17 mouse cellular contexts compared by ENCODE assay signal in genomic region chr10:93742097-93742446, GRCm38 (mm10).
A peak's percentile ranks its signal among the peaks of the same experiment; 100 is the strongest.
DNase-seq lines count a peak whose midpoint lies in the region; ATAC-seq and TF ChIP-seq lines count a peak whose summit lies in the region.
"Had no signal": no experiment of that assay in that cellular context is flagged by ENCODE, and none has a peak within 500 bp of the region (broad histone marks: within the 10 kb centered on the region; RNA-seq: fewer than 3 reads in every experiment).

No protein-coding gene starts in this region.

- no peak for TF ChIP-seq CTCF in midbrain, postnatal 0 days (IDR thresholded peaks at IDR 0.05)

- H3K27ac ChIP-seq in hindbrain, embryonic 13.5 days, result peak overlapping the region; percentile 27; the same call in 1 of the 2 replicates
- H3K27ac ChIP-seq in hindbrain, embryonic 16.5 days (ENCODE audit: low read depth, low read length), result no peak overlapping the region
- H3K27ac ChIP-seq in midbrain, embryonic 13.5 days, result 0 out of 2 replicates have a peak overlapping the region, but pooled peaks have one; percentile 1
- no peak overlapping the region for H3K27ac ChIP-seq in midbrain, postnatal 0 days (ENCODE audit: low read depth, low read length)
- peak overlapping the region; percentile 48 for H3K27ac ChIP-seq in embryonic facial prominence, embryonic 14.5 days (replicated peaks; ENCODE audit: low read depth, low read length)
- H3K27ac ChIP-seq: heart, embryonic 13.5 days; hindbrain, embryonic 15.5 days had no signal

- H3K36me3 ChIP-seq in hindbrain, embryonic 13.5 days, result peaks cover 5% of the 10 kb centered on the region; the same call in 1 of the 2 replicates
- H3K36me3 ChIP-seq in hindbrain, embryonic 16.5 days (ENCODE audit: control insufficient read depth, insufficient read depth, low read length), result no peaks in the 10 kb centered on the region
- peaks cover 26% of the 10 kb centered on the region for H3K36me3 ChIP-seq in midbrain, embryonic 13.5 days
- no peaks in the 10 kb centered on the region for H3K36me3 ChIP-seq in midbrain, postnatal 0 days (ENCODE audit: insufficient read depth, low read length)
- no peaks in the 10 kb centered on the region for H3K36me3 ChIP-seq in embryonic facial prominence, embryonic 14.5 days (ENCODE audit: control insufficient read depth, insufficient read depth, low read length)
- H3K36me3 ChIP-seq: heart, embryonic 13.5 days; hindbrain, embryonic 15.5 days had no signal

- H3K4me1 ChIP-seq in hindbrain, embryonic 13.5 days (replicated peaks), result peaks cover 3% of the 10 kb centered on the region; the same call in 1 of the 2 replicates
- H3K4me1 ChIP-seq in hindbrain, embryonic 16.5 days (ENCODE audit: control insufficient read depth, insufficient read depth, low read depth, low read length), result no peaks in the 10 kb centered on the region
- H3K4me1 ChIP-seq in midbrain, embryonic 13.5 days (replicated peaks), result peaks cover 6% of the 10 kb centered on the region; the same call in 1 of the 2 replicates
- H3K4me1 ChIP-seq in midbrain, postnatal 0 days (ENCODE audit: insufficient read depth, low read length), result no peaks in the 10 kb centered on the region
- 0 out of 2 replicates have a peak, but pooled peaks cover 5% of the 10 kb centered on the region for H3K4me1 ChIP-seq in embryonic facial prominence, embryonic 14.5 days (ENCODE audit: control insufficient read depth, insufficient read depth, low read length)

- no peak overlapping the region for H3K9ac ChIP-seq in hindbrain, embryonic 13.5 days
- no peak overlapping the region for H3K9ac ChIP-seq in hindbrain, embryonic 16.5 days (ENCODE audit: low read depth, low read length)
- no peak overlapping the region for H3K9ac ChIP-seq in midbrain, embryonic 13.5 days (replicated peaks)
- no peak overlapping the region for H3K9ac ChIP-seq in midbrain, postnatal 0 days (replicated peaks; ENCODE audit: low read length, poor library complexity, severe bottlenecking)
- H3K9ac ChIP-seq in embryonic facial prominence, embryonic 14.5 days (ENCODE audit: low read depth, low read length), result no peak overlapping the region
- H3K9ac ChIP-seq: heart, embryonic 13.5 days; hindbrain, embryonic 15.5 days had no signal

- no peaks in the 10 kb centered on the region for H3K27me3 ChIP-seq in hindbrain, embryonic 13.5 days
- no peaks in the 10 kb centered on the region for H3K27me3 ChIP-seq in hindbrain, embryonic 16.5 days (replicated peaks; ENCODE audit: control insufficient read depth, insufficient read depth, low read length)
- no peaks in the 10 kb centered on the region for H3K27me3 ChIP-seq in midbrain, embryonic 13.5 days
- H3K27me3 ChIP-seq in midbrain, postnatal 0 days (ENCODE audit: insufficient read depth, low read length), result no peaks in the 10 kb centered on the region
- no peaks in the 10 kb centered on the region for H3K27me3 ChIP-seq in embryonic facial prominence, embryonic 14.5 days (replicated peaks; ENCODE audit: control insufficient read depth, insufficient read depth, low read length)
- H3K27me3 ChIP-seq: CH12.LX; heart, embryonic 13.5 days; hindbrain, embryonic 15.5 days; Patski had no signal

- no peak overlapping the region for H3K4me2 ChIP-seq in hindbrain, embryonic 13.5 days
- no peak overlapping the region for H3K4me2 ChIP-seq in hindbrain, embryonic 16.5 days (ENCODE audit: low read length)
- no peak overlapping the region for H3K4me2 ChIP-seq in midbrain, embryonic 13.5 days (replicated peaks)
- H3K4me2 ChIP-seq in midbrain, postnatal 0 days (ENCODE audit: low read depth, low read length, poor library complexity, severe bottlenecking), result no peak overlapping the region
- H3K4me2 ChIP-seq in embryonic facial prominence, embryonic 14.5 days (ENCODE audit: low read depth, low read length), result no peak overlapping the region
- H3K4me2 ChIP-seq: heart, embryonic 13.5 days; hindbrain, embryonic 15.5 days had no signal

- WGBS in hindbrain, embryonic 13.5 days, result 75% methylated on average over 3 of the region's 3 CpGs
- WGBS in hindbrain, embryonic 16.5 days, result 73% methylated on average over 3 of the region's 3 CpGs
- 77% methylated on average over 3 of the region's 3 CpGs for WGBS in midbrain, embryonic 13.5 days
- 74% methylated on average over 3 of the region's 3 CpGs for WGBS in midbrain, postnatal 0 days
- WGBS in embryonic facial prominence, embryonic 14.5 days, result 62% methylated on average over 3 of the region's 3 CpGs

- no peak overlapping the region for H3K4me3 ChIP-seq in hindbrain, embryonic 13.5 days
- no peak overlapping the region for H3K4me3 ChIP-seq in hindbrain, embryonic 16.5 days (ENCODE audit: low read length)
- no peak overlapping the region for H3K4me3 ChIP-seq in midbrain, embryonic 13.5 days (replicated peaks)
- no peak overlapping the region for H3K4me3 ChIP-seq in midbrain, postnatal 0 days (ENCODE audit: low read depth, low read length)
- H3K4me3 ChIP-seq in embryonic facial prominence, embryonic 14.5 days (ENCODE audit: low read depth, low read length), result no peak overlapping the region
- H3K4me3 ChIP-seq: heart, embryonic 13.5 days; hindbrain, embryonic 15.5 days had no signal

- H3K9me3 ChIP-seq in hindbrain, embryonic 13.5 days, result no peaks in the 10 kb centered on the region
- H3K9me3 ChIP-seq in hindbrain, embryonic 16.5 days (ENCODE audit: control insufficient read depth, low read length), result no peaks in the 10 kb centered on the region
- no peaks in the 10 kb centered on the region for H3K9me3 ChIP-seq in midbrain, embryonic 13.5 days
- no peaks in the 10 kb centered on the region for H3K9me3 ChIP-seq in midbrain, postnatal 0 days (ENCODE audit: low read length)
- H3K9me3 ChIP-seq in embryonic facial prominence, embryonic 14.5 days (ENCODE audit: control insufficient read depth, low read length), result no peaks in the 10 kb centered on the region
- H3K9me3 ChIP-seq: heart, embryonic 13.5 days; hindbrain, embryonic 15.5 days had no signal

- no peak for ATAC-seq in hindbrain, embryonic 13.5 days (ENCODE audit: low FRiP score)
- no peak for ATAC-seq in hindbrain, embryonic 16.5 days
- ATAC-seq in midbrain, embryonic 13.5 days, result no peak
- ATAC-seq in midbrain, postnatal 0 days (ENCODE audit: low FRiP score), result no peak
- ATAC-seq in embryonic facial prominence, embryonic 14.5 days (ENCODE audit: low read depth), result no peak
- ATAC-seq: activated CD4-positive, CD25-positive, alpha-beta regulatory T cell, adult 4 months; forebrain, embryonic 14.5 days; Patski had no signal

- peak; percentile 61 for DNase-seq in cerebellum, adult 9-10 months
- no peak for DNase-seq in cerebellum, postnatal 25 days
- no peak for DNase-seq in midbrain, postnatal 0 days (ENCODE audit: low spot score)
- no peak for DNase-seq in embryonic facial prominence, embryonic 14.5 days (ENCODE audit: low spot score)
- no peak for DNase-seq in adrenal gland, postnatal 14 days
- DNase-seq: adrenal gland, postnatal 25 days; gastrocnemius, postnatal 25 days; heart, postnatal 36 days had no signal

Comparison
In these comparisons a context has a peak if more than half of its experiments do, and no peak if none do; other contexts are left out.
1. H3K27ac ChIP-seq: peak in hindbrain, embryonic 13.5 days (single experiment), midbrain, embryonic 13.5 days (single experiment) and embryonic facial prominence, embryonic 14.5 days (single experiment); none in hindbrain, embryonic 16.5 days (single experiment) and midbrain, postnatal 0 days (single experiment).